Mouse (Mus musculus) liver, adult 2 months (tissue): ENCODE data around the gene Uqcr11. TPM values are rescaled to one million over a fixed set of nuclear protein-coding genes. Genes with fewer than 3 reads are reported as not detected.

Experiments
- DNase-seq: peaks from one replicate; pipeline ENCODE4 v3.0.0-alpha.2; 2011; ENCODE audit warnings: low read depth, low spot score; ENCODE audit errors: extremely low read depth
- H3K27ac ChIP-seq: fragments of 200-500 bp; replicated peaks from 2 replicates; pipeline ENCODE4 v1.5.1; 2012; ENCODE audit warnings: low read depth, mild to moderate bottlenecking, control low read depth, inconsistent platforms, low read length; ENCODE audit not compliant: insufficient read depth
- H3K27me3 ChIP-seq: fragments of 200-500 bp; 2 replicates; pipeline ENCODE4 v1.6.1; 2012; ENCODE audit warnings: mild to moderate bottlenecking, moderate library complexity, low read length, inconsistent platforms; ENCODE audit not compliant: control insufficient read depth, insufficient read depth
- H3K36me3 ChIP-seq: fragments of 200-500 bp; 2 replicates; pipeline ENCODE4 v1.6.1; 2012; ENCODE audit warnings: low read length, inconsistent platforms; ENCODE audit not compliant: control insufficient read depth, insufficient read depth
- H3K4me1 ChIP-seq: fragments of 200-500 bp; 2 replicates; pipeline ENCODE4 v1.6.1; 2011; ENCODE audit warnings: low read length; ENCODE audit not compliant: control insufficient read depth, insufficient read depth
- H3K4me3 ChIP-seq: fragments of 200-500 bp; 2 replicates; pipeline ENCODE4 v1.5.1; 2011; ENCODE audit warnings: low read depth, mild to moderate bottlenecking, control low read depth, low read length, moderate library complexity; ENCODE audit not compliant: insufficient read depth
- H3K79me2 ChIP-seq: fragments of 200-500 bp; 2 replicates; pipeline ENCODE4 v1.6.1; 2012; ENCODE audit warnings: inconsistent platforms, mild to moderate bottlenecking, low read length, moderate library complexity; ENCODE audit not compliant: control insufficient read depth, insufficient read depth
- H3K9ac ChIP-seq: fragments of 200-500 bp; 2 replicates; pipeline ENCODE4 v1.6.1; 2012; ENCODE audit warnings: low read depth, mild to moderate bottlenecking, control low read depth, inconsistent platforms, low read length
- CTCF ChIP-seq: fragments of 200-500 bp; IDR thresholded peaks from 2 replicates; pipeline ENCODE4 v1.5.1; 2011; ENCODE audit warnings: low read depth, low read length, control low read depth
- POLR2A ChIP-seq: fragments of 200-500 bp; IDR thresholded peaks from 2 replicates; pipeline ENCODE4 v1.6.1; 2011; ENCODE audit warnings: low read length, control low read depth; ENCODE audit not compliant: insufficient read depth; ENCODE audit errors: extremely low read depth
- WGBS: fragments of 180-500 bp; shearing (Covaris S2); methylation state at CpG from one replicate; pipeline ENCODE4 v1.1.7; 2018; 5-methylcytosine and 5-hydroxymethylcytosine counted together
- polyA plus RNA-seq: library from polyadenylated mRNA; depleted of rRNA; stranded (reverse); fragments of >200 nt; gene quantifications from 2 replicates; pipeline ENCODE4 v1.2.3, GENCODE M21; 2012; rRNA removed
- total RNA-seq: library from RNA; depleted of rRNA; stranded (reverse); fragments of >200 nt; gene quantifications from 2 replicates; pipeline ENCODE4 v1.2.3, GENCODE M21; 2014; rRNA removed

Gene Uqcr11
- total and polyA plus RNA-seq, 2 experiments, result 1,362 to 2,210 TPM

DNA sequence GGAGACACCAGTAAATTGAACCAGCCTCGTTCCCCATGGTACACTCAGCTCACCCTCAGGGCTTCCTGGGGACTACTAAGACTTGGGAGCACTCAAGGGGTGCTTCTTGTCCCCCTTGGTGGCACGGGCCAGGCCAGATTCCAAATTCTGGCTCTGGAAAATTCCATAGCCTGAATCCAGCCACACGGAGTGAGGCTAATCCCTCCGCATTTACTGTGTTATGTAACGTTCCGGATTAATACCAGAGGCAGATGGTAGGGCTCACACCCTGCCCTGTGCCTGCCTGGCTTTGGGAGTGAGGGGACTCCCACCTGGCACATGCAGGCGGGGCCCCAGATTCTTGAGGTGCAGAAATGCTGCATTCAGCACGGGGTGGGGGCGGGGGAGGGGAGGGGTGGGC is 51.2 kb downstream of the Uqcr11 start:
- H3K27me3 ChIP-seq, result peaks cover 10% of the 10 kb centered on the region
- TF ChIP-seq POLR2A (no peak), CTCF (no peak)

More for the DNA sequence above, 51.2 kb downstream of the Uqcr11 start:
- H3K9ac ChIP-seq, result no peak overlapping the region
- no peak overlapping the region for H3K27ac ChIP-seq
- H3K79me2 ChIP-seq, result no peaks in the 10 kb centered on the region
- no peaks in the 10 kb centered on the region for H3K36me3 ChIP-seq
- 41% methylated on average over 9 of the region's 9 CpGs for WGBS
- no peak overlapping the region for H3K4me3 ChIP-seq
- no peak for DNase-seq
- H3K4me1 ChIP-seq, result peaks cover 11% of the 10 kb centered on the region

Other genes starting within 250 kb of the Uqcr11 start
- gene Cirbp, start 240.8 kb downstream of the Uqcr11 start, total RNA-seq, result 19.5 and 25.9 TPM in 2 replicates
- 31.8 and 37.0 TPM in 2 replicates for gene Cirbp, start 240.8 kb downstream of the Uqcr11 start, polyA plus RNA-seq
- 5.1 and 7.7 TPM in 2 replicates for gene 1600002K03Rik, start 233.9 kb downstream of the Uqcr11 start, total RNA-seq
- gene 1600002K03Rik, start 233.9 kb downstream of the Uqcr11 start, polyA plus RNA-seq, result 10.0 and 10.4 TPM in 2 replicates
- gene Efna2, start 227.3 kb downstream of the Uqcr11 start, total RNA-seq, result under 0.01 and 0.07 TPM in 2 replicates
- 0.26 TPM in 2 replicates for gene Efna2, start 227.3 kb downstream of the Uqcr11 start, polyA plus RNA-seq
- gene Mum1, start 180.4 kb downstream of the Uqcr11 start, total RNA-seq, result 7.1 and 8.7 TPM in 2 replicates
- 8.4 and 10.1 TPM in 2 replicates for gene Mum1, start 180.4 kb downstream of the Uqcr11 start, polyA plus RNA-seq
- gene Ndufs7, start 157.7 kb downstream of the Uqcr11 start, total RNA-seq, result 165 and 186 TPM in 2 replicates
- 551 and 560 TPM in 2 replicates for gene Ndufs7, start 157.7 kb downstream of the Uqcr11 start, polyA plus RNA-seq
- gene Gamt, start 145.8 kb downstream of the Uqcr11 start, total RNA-seq, result 241 and 277 TPM in 2 replicates
- 670 and 715 TPM in 2 replicates for gene Gamt, start 145.8 kb downstream of the Uqcr11 start, polyA plus RNA-seq
- gene Dazap1, start 145.3 kb downstream of the Uqcr11 start, total RNA-seq, result 38.0 and 39.9 TPM in 2 replicates
- 39.9 and 43.5 TPM in 2 replicates for gene Dazap1, start 145.3 kb downstream of the Uqcr11 start, polyA plus RNA-seq
- 510 and 571 TPM in 2 replicates for gene Rps15, start 114.4 kb downstream of the Uqcr11 start, total RNA-seq
- gene Rps15, start 114.4 kb downstream of the Uqcr11 start, polyA plus RNA-seq, result 686 and 1,012 TPM in 2 replicates
- 0.09 and 0.20 TPM in 2 replicates for gene Apc2, start 110.9 kb downstream of the Uqcr11 start, total RNA-seq
- gene Apc2, start 110.9 kb downstream of the Uqcr11 start, polyA plus RNA-seq, result 0.19 and 0.20 TPM in 2 replicates
- 10.4 and 12.4 TPM in 2 replicates for gene 2310011J03Rik, start 86.3 kb downstream of the Uqcr11 start, total RNA-seq
- 25.4 and 25.5 TPM in 2 replicates for gene 2310011J03Rik, start 86.3 kb downstream of the Uqcr11 start, polyA plus RNA-seq
- 8.8 and 12.5 TPM in 2 replicates for gene Pcsk4, start 77.3 kb downstream of the Uqcr11 start, total RNA-seq
- gene Pcsk4, start 77.3 kb downstream of the Uqcr11 start, polyA plus RNA-seq, result 19.2 and 21.8 TPM in 2 replicates
- gene Reep6, start 76.9 kb downstream of the Uqcr11 start, total RNA-seq, result 112 and 185 TPM in 2 replicates
- 384 and 617 TPM in 2 replicates for gene Reep6, start 76.9 kb downstream of the Uqcr11 start, polyA plus RNA-seq
- gene Adamtsl5, start 58.4 kb downstream of the Uqcr11 start, total RNA-seq, result 0.28 and 0.40 TPM in 2 replicates
- gene Adamtsl5, start 58.4 kb downstream of the Uqcr11 start, polyA plus RNA-seq, result 1.4 and 1.6 TPM in 2 replicates
- gene Plk5, start 50.4 kb downstream of the Uqcr11 start, total RNA-seq, result 0.60 and 1.4 TPM in 2 replicates
- gene Plk5, start 50.4 kb downstream of the Uqcr11 start, polyA plus RNA-seq, result 3.5 and 6.6 TPM in 2 replicates
- gene Mex3d, start 19.2 kb downstream of the Uqcr11 start, total RNA-seq, result 1.0 and 2.6 TPM in 2 replicates
- gene Mex3d, start 19.2 kb downstream of the Uqcr11 start, polyA plus RNA-seq, result 2.1 and 2.4 TPM in 2 replicates
- 21.1 and 32.8 TPM in 2 replicates for gene Mbd3, start 7.3 kb downstream of the Uqcr11 start, total RNA-seq
- gene Mbd3, start 7.3 kb downstream of the Uqcr11 start, polyA plus RNA-seq, result 73.5 and 76.7 TPM in 2 replicates
- 6.4 and 9.9 TPM in 2 replicates for gene Tcf3, start 26.8 kb upstream of the Uqcr11 start, total RNA-seq
- gene Tcf3, start 26.8 kb upstream of the Uqcr11 start, polyA plus RNA-seq, result 19.6 and 20.2 TPM in 2 replicates
- not detected in 2 replicates for gene Onecut3, start 88.0 kb upstream of the Uqcr11 start, total RNA-seq
- gene Onecut3, start 88.0 kb upstream of the Uqcr11 start, polyA plus RNA-seq, result not detected in 2 replicates
- not detected in 2 replicates for gene Atp8b3, start 132.3 kb upstream of the Uqcr11 start, total RNA-seq
- 0.04 TPM in 1 of 2 replicates, not detected in the other for gene Atp8b3, start 132.3 kb upstream of the Uqcr11 start, polyA plus RNA-seq
- gene Rexo1, start 154.7 kb upstream of the Uqcr11 start, total RNA-seq, result 4.4 and 5.5 TPM in 2 replicates
- 28.1 and 36.8 TPM in 2 replicates for gene Rexo1, start 154.7 kb upstream of the Uqcr11 start, polyA plus RNA-seq
- 0.74 and 1.3 TPM in 2 replicates for gene Klf16, start 170.5 kb upstream of the Uqcr11 start, total RNA-seq
- gene Klf16, start 170.5 kb upstream of the Uqcr11 start, polyA plus RNA-seq, result 4.2 and 5.5 TPM in 2 replicates
- gene Abhd17a, start 183.5 kb upstream of the Uqcr11 start, total RNA-seq, result 45.7 and 59.3 TPM in 2 replicates
- 194 and 205 TPM in 2 replicates for gene Abhd17a, start 183.5 kb upstream of the Uqcr11 start, polyA plus RNA-seq
- gene Scamp4, start 196.0 kb upstream of the Uqcr11 start, total RNA-seq, result 7.6 and 11.4 TPM in 2 replicates
- gene Scamp4, start 196.0 kb upstream of the Uqcr11 start, polyA plus RNA-seq, result 61.2 and 63.2 TPM in 2 replicates
- gene Adat3, start 196.1 kb upstream of the Uqcr11 start, total RNA-seq, result 0.28 and 1.4 TPM in 2 replicates
- 3.3 and 5.5 TPM in 2 replicates for gene Adat3, start 196.1 kb upstream of the Uqcr11 start, polyA plus RNA-seq
- gene Gm49322, start 199.2 kb upstream of the Uqcr11 start, total RNA-seq, result 0.28 and 0.34 TPM in 2 replicates
- gene Gm49322, start 199.2 kb upstream of the Uqcr11 start, polyA plus RNA-seq, result 0.54 and 0.70 TPM in 2 replicates
- 54.4 and 56.1 TPM in 2 replicates for gene Csnk1g2, start 216.0 kb upstream of the Uqcr11 start, total RNA-seq
- 110 and 123 TPM in 2 replicates for gene Csnk1g2, start 216.0 kb upstream of the Uqcr11 start, polyA plus RNA-seq